Mouse (Mus musculus) hindbrain, embryonic 15.5 days (tissue): Measurements from ENCODE around the gene Olfr591. TPM values are rescaled to one million over a fixed set of nuclear protein-coding genes. Genes with fewer than 3 reads are reported as not detected.
"Not testable (repeated sequence)": the region's sequence is repeated elsewhere in the genome, so short reads cannot be mapped to it uniquely, and the experiment has no call there.

Experiments used
- ATAC-seq: fragments of 200-750 bp; cut with Nextera tagmentation; 2 replicates; pipeline ENCODE4 v1.8.0; 2017; ENCODE audit warnings: low read depth, moderate number of reproducible peaks, moderate TSS enrichment; ENCODE audit not compliant: low FRiP score
- H3K27ac ChIP-seq: fragments of 300-500 bp; sonication (generic); replicated peaks from 2 replicates; pipeline ENCODE4 v1.5.1; 2015; ENCODE audit warnings: mild to moderate bottlenecking, inconsistent platforms
- H3K27me3 ChIP-seq: fragments of 300-500 bp; sonication (generic); 2 replicates; pipeline ENCODE4 v1.6.1; 2015; ENCODE audit warnings: control low read depth, inconsistent platforms
- H3K36me3 ChIP-seq: fragments of 300-500 bp; sonication (generic); 2 replicates; pipeline ENCODE4 v1.6.1; 2015; ENCODE audit warnings: control low read depth, inconsistent platforms
- H3K4me1 ChIP-seq: fragments of 300-500 bp; sonication (generic); replicated peaks from 2 replicates; pipeline ENCODE4 v1.6.1; 2015; ENCODE audit warnings: control low read depth, inconsistent platforms
- H3K4me2 ChIP-seq: fragments of 300-500 bp; sonication (generic); 2 replicates; pipeline ENCODE4 v1.6.1; 2015; ENCODE audit warnings: moderate library complexity, mild to moderate bottlenecking, inconsistent platforms
- H3K4me3 ChIP-seq: fragments of 300-500 bp; sonication (generic); 2 replicates; pipeline ENCODE4 v1.5.1; 2015; ENCODE audit warnings: mild to moderate bottlenecking, inconsistent platforms
- H3K9ac ChIP-seq: fragments of 300-500 bp; sonication (generic); 2 replicates; pipeline ENCODE4 v1.6.1; 2015; ENCODE audit warnings: inconsistent platforms
- H3K9me3 ChIP-seq: fragments of 300-500 bp; sonication (generic); 2 replicates; pipeline ENCODE4 v1.6.1; 2016; ENCODE audit warnings: control low read depth, inconsistent platforms
- WGBS: fragments of 180-500 bp; shearing (Covaris S2); methylation state at CpG from one replicate; pipeline ENCODE4 v1.1.7; 2015; 5-methylcytosine and 5-hydroxymethylcytosine counted together
- polyA plus RNA-seq: library from polyadenylated mRNA; unstranded; fragments of >200 nt; fragmentation: Nextera tagmentation; extraction: Ambion mirVana; gene quantifications from 2 replicates; pipeline ENCODE4 v1.2.1, GENCODE M21; 2015

Gene Olfr591
- polyA plus RNA-seq = not detected in 2 replicates

GRCm38 (mm10) chr7:103178240-103178639, at the start of gene Olfr591:
TSS of gene Olfr591 (minus strand) at chr7:103178340.
- H3K4me1 ChIP-seq = no peaks in the 10 kb centered on the region
- peaks cover 2% of the 10 kb centered on the region; the same call in 1 of the 2 replicates for H3K9me3 ChIP-seq
- H3K27ac ChIP-seq = no peak within 1 kb of the TSS
- no peak within 1 kb of the TSS for H3K4me2 ChIP-seq
- no peak for ATAC-seq
- H3K4me3 ChIP-seq = no peak within 1 kb of the TSS
- no peaks in the 10 kb centered on the region for H3K36me3 ChIP-seq
- no peaks in the 10 kb centered on the region for H3K27me3 ChIP-seq
- no peak within 1 kb of the TSS for H3K9ac ChIP-seq
- WGBS = 86% methylated on average over 1 of the region's 1 CpGs

GRCm38 (mm10) chr7:103216696-103217095, 38.6 kb upstream of the Olfr591 start, which contains the start of gene Olfr594:
TSS of gene Olfr594 (plus strand) at chr7:103216996.
- no peaks in the 10 kb centered on the region for H3K36me3 ChIP-seq
- H3K27me3 ChIP-seq = no peaks in the 10 kb centered on the region
- H3K9me3 ChIP-seq = no peaks in the 10 kb centered on the region
- no peak within 1 kb of the TSS for H3K4me3 ChIP-seq
- no peak within 1 kb of the TSS for H3K27ac ChIP-seq
- no peak within 1 kb of the TSS for H3K9ac ChIP-seq
- H3K4me2 ChIP-seq = no peak within 1 kb of the TSS
- H3K4me1 ChIP-seq = no peaks in the 10 kb centered on the region
- no peak for ATAC-seq

DNA sequence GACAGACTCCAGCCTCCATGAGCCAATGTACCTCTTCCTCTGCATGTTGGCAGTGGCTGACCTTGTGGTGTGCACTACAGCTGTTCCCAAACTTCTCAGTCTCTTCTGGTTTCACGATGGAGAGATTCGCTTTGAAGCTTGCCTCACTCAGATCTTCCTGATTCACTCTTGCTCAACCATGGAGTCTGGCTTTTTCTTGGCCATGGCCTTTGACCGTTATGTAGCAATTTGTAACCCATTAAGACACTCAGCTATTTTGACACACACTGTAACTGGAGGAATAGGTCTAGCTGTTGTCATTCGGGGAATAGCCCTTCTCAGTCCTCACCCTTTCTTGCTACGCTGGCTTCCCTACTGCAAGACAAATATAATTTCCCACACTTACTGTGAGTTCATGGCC, 33.9 kb upstream of the Olfr591 start:
- H3K9me3 ChIP-seq, ATAC-seq: not testable (repeated sequence)
- 92% methylated on average over 5 of the region's 5 CpGs for WGBS

GRCm38 (mm10) chr7:103211562-103211961, 33.4 kb upstream of the Olfr591 start, which contains the start of gene Olfr593:
TSS of gene Olfr593 (plus strand) at chr7:103211862.
- Histone ChIP-seq H3K4me3 (no peak within 1 kb of the TSS), H3K9ac (no peak within 1 kb of the TSS), H3K9me3 (no peaks in the 10 kb centered on the region), H3K27me3 (no peaks in the 10 kb centered on the region), H3K4me2 (no peak within 1 kb of the TSS), H3K4me1 (no peaks in the 10 kb centered on the region), H3K36me3 (no peaks in the 10 kb centered on the region), H3K27ac (no peak within 1 kb of the TSS)
- no peak for ATAC-seq
- 76% methylated on average over 1 of the region's 1 CpGs for WGBS

More for the DNA sequence above, 33.9 kb upstream of the Olfr591 start:
- H3K36me3 ChIP-seq, H3K4me2 ChIP-seq, H3K27ac ChIP-seq, H3K4me3 ChIP-seq, H3K4me1 ChIP-seq, H3K9ac ChIP-seq, H3K27me3 ChIP-seq: not testable (repeated sequence)

GRCm38 (mm10) chr7:103184503-103184902, 6.4 kb upstream of the Olfr591 start, which contains the start of gene Olfr592:
TSS of gene Olfr592 (plus strand) at chr7:103184803.
- not testable (repeated sequence) for H3K27ac ChIP-seq, H3K4me2 ChIP-seq, H3K27me3 ChIP-seq, H3K4me3 ChIP-seq, ATAC-seq, H3K9ac ChIP-seq, H3K36me3 ChIP-seq, H3K4me1 ChIP-seq, H3K9me3 ChIP-seq
- 95% methylated on average over 1 of the region's 1 CpGs for WGBS

- Histone ChIP-seq H3K9ac (no peak overlapping the region), H3K4me2 (no peak overlapping the region), H3K27ac (no peak overlapping the region), H3K9me3 (no peaks in the 10 kb centered on the region), H3K4me3 (no peak overlapping the region), H3K4me1 (no peaks in the 10 kb centered on the region), H3K36me3 (no peaks in the 10 kb centered on the region), H3K27me3 (no peaks in the 10 kb centered on the region)
- no peak for ATAC-seq
- WGBS = 85% methylated on average over 5 of the region's 5 CpGs
These were observed 8.4 kb downstream of the Olfr591 start for GRCm38 (mm10) chr7:103169697-103170096.

DNA sequence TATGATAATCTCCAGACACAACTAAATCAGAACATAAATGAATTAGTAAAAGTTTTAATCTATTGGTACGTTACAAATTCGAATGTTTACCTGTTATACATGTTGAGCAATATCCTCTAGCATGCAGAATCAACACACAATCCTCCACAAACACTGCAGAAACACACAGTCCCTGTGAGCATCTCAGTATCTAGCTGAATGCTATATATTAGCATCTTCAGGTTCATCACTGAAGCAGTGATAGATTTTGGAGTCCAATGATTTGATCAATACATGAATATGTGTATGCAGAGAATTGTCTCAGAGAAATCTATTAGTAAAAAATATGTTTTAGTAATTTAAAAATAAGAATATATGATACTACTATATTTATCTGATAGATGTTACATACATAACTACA, 21.9 kb downstream of the Olfr591 start, which contains the start of gene Olfr589:
Gene Olfr589 (minus strand): TSS at position 101 of the 400 bp plus-strand sequence.
- H3K4me2 ChIP-seq = no peak within 1 kb of the TSS
- no peak for ATAC-seq
- no peak within 1 kb of the TSS for H3K27ac ChIP-seq
- H3K9me3 ChIP-seq = no peaks in the 10 kb centered on the region
- no peak within 1 kb of the TSS for H3K9ac ChIP-seq
- WGBS = 70% methylated on average over 2 of the region's 2 CpGs
- H3K27me3 ChIP-seq = no peaks in the 10 kb centered on the region
- H3K4me3 ChIP-seq = no peak within 1 kb of the TSS
- no peaks in the 10 kb centered on the region for H3K4me1 ChIP-seq
- H3K36me3 ChIP-seq = no peaks in the 10 kb centered on the region

DNA sequence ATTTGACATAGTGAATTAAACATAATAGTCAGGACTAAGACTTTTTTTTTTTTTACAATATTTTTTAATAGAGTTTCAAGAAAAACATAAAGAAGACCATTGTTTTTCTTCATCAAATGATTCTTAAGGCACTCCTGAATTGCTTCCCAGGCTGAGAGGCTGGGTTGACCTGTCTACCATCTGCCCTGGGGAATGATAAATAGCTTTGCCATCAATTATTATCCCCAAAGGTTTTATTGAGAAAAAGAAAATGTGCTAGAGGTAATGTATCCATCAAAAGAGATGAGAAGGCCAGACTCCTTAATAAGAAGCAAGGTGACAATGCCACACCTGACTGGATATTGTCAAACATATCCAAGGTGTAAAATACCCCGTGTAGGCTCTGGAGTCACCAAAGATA, 37.6 kb downstream of the Olfr591 start, which contains the start of gene Olfr588-ps1:
Gene Olfr588-ps1 (plus strand): TSS at position 301 of the 400 bp plus-strand sequence.
- no peaks in the 10 kb centered on the region for H3K9me3 ChIP-seq
- no peak within 1 kb of the TSS for H3K27ac ChIP-seq
- H3K4me3 ChIP-seq = no peak within 1 kb of the TSS
- H3K9ac ChIP-seq = no peak within 1 kb of the TSS
- no peaks in the 10 kb centered on the region for H3K27me3 ChIP-seq
- no peak within 1 kb of the TSS for H3K4me2 ChIP-seq
- 84% methylated on average over 1 of the region's 1 CpGs for WGBS
- H3K36me3 ChIP-seq = no peaks in the 10 kb centered on the region
- ATAC-seq = no peak
- H3K4me1 ChIP-seq = no peaks in the 10 kb centered on the region

- H3K4me1 ChIP-seq = no peaks in the 10 kb centered on the region
- H3K9ac ChIP-seq = no peak within 1 kb of the TSS
- 96% methylated on average over 3 of the region's 3 CpGs for WGBS
- no peak within 1 kb of the TSS for H3K4me3 ChIP-seq
- H3K27me3 ChIP-seq = no peaks in the 10 kb centered on the region
- no peaks in the 10 kb centered on the region for H3K36me3 ChIP-seq
- ATAC-seq = no peak
- no peak within 1 kb of the TSS for H3K27ac ChIP-seq
- H3K4me2 ChIP-seq = no peak within 1 kb of the TSS
- H3K9me3 ChIP-seq = no peaks in the 10 kb centered on the region
These were observed 52.6 kb downstream of the Olfr591 start, which contains the start of gene Olfr586 for GRCm38 (mm10) chr7:103125538-103125937. TSS of gene Olfr586 (minus strand) at chr7:103125638.

GRCm38 (mm10) chr7:103119406-103119805, 58.7 kb downstream of the Olfr591 start:
- Histone ChIP-seq H3K4me1 (no peaks in the 10 kb centered on the region), H3K4me3 (no peak overlapping the region), H3K4me2 (no peak overlapping the region), H3K36me3 (no peaks in the 10 kb centered on the region), H3K9me3 (no peaks in the 10 kb centered on the region), H3K27me3 (no peaks in the 10 kb centered on the region), H3K9ac (no peak overlapping the region), H3K27ac (no peak overlapping the region)
- no peak for ATAC-seq
- 47% methylated on average over 3 of the region's 3 CpGs for WGBS

Other genes with a start within 250 kb of the Olfr591 start
- gene Olfr573-ps1, start 235.8 kb downstream of the Olfr591 start, polyA plus RNA-seq = not detected in 2 replicates
- not detected in 2 replicates for gene Olfr574, start 229.9 kb downstream of the Olfr591 start, polyA plus RNA-seq
- gene Olfr575, start 219.6 kb downstream of the Olfr591 start, polyA plus RNA-seq = not detected in 2 replicates
- gene Olfr576, start 215.7 kb downstream of the Olfr591 start, polyA plus RNA-seq = not detected in 2 replicates
- gene Olfr577, start 202.4 kb downstream of the Olfr591 start, polyA plus RNA-seq = not detected in 2 replicates
- gene Olfr578, start 189.0 kb downstream of the Olfr591 start, polyA plus RNA-seq = not detected in 2 replicates
- gene Olfr582, start 140.3 kb downstream of the Olfr591 start, polyA plus RNA-seq = not detected in 2 replicates
- not detected in 2 replicates for gene Olfr583, start 127.0 kb downstream of the Olfr591 start, polyA plus RNA-seq
- not detected in 2 replicates for gene Olfr584, start 96.5 kb downstream of the Olfr591 start, polyA plus RNA-seq
- gene Olfr585, start 80.6 kb downstream of the Olfr591 start, polyA plus RNA-seq = not detected in 2 replicates
- not detected in 2 replicates for gene Olfr586, start 52.7 kb downstream of the Olfr591 start, polyA plus RNA-seq
- gene Olfr588-ps1, start 37.5 kb downstream of the Olfr591 start, polyA plus RNA-seq = not detected in 2 replicates
- gene Olfr589, start 22.0 kb downstream of the Olfr591 start, polyA plus RNA-seq = not detected in 2 replicates
- not detected in 2 replicates for gene Olfr592, start 6.5 kb upstream of the Olfr591 start, polyA plus RNA-seq
- gene Olfr593, start 33.5 kb upstream of the Olfr591 start, polyA plus RNA-seq = not detected in 2 replicates
- gene Olfr594, start 38.7 kb upstream of the Olfr591 start, polyA plus RNA-seq = not detected in 2 replicates
- gene Usp17ld, start 74.2 kb upstream of the Olfr591 start, polyA plus RNA-seq = not detected in 2 replicates
- not detected in 2 replicates for gene Olfr596, start 127.3 kb upstream of the Olfr591 start, polyA plus RNA-seq
- not detected in 2 replicates for gene Olfr597, start 138.0 kb upstream of the Olfr591 start, polyA plus RNA-seq
- not detected in 2 replicates for gene Olfr598, start 145.2 kb upstream of the Olfr591 start, polyA plus RNA-seq
- gene Olfr599, start 157.6 kb upstream of the Olfr591 start, polyA plus RNA-seq = not detected in 2 replicates
- not detected in 2 replicates for gene Olfr600, start 171.3 kb upstream of the Olfr591 start, polyA plus RNA-seq
- not detected in 2 replicates for gene Olfr601, start 184.3 kb upstream of the Olfr591 start, polyA plus RNA-seq
- not detected in 2 replicates for gene Olfr603, start 207.8 kb upstream of the Olfr591 start, polyA plus RNA-seq
- gene Usp17lc, start 236.7 kb upstream of the Olfr591 start, polyA plus RNA-seq = not detected in 2 replicates